Mouse (Mus musculus) frontal cortex, postnatal 10 days (tissue): ENCODE measurements around the gene Galnt9.

Experiments
- DNase-seq, 2 experiments: peaks; one replicate each; pipeline ENCODE4 v3.0.0; 2022; ENCODE audit warnings: low spot score in 2 of 2, mixed read lengths in 1 of 2

Gene Galnt9

GRCm38 (mm10) chr5:110587467-110587866 lies 43.3 kb downstream of the Galnt9 start:
- DNase-seq: no peak

DNA sequence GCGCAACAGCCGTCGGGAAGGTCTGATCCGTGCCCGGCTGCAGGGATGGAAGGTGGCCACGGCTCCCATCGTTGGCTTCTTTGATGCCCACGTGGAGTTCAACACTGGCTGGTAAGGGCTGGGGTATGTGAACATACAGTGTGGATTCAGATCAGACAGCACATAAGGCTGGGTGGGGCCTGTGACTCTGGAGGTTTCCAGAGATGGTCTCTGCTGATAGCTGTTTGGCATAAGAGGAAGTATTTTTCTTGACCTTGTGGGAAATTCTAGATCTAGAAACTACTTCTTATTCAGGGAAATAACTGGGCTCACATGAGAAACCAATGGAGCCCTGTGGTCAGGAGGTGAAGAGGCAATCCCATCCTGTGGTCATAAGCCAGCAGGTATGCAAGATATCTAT lies 45.7 kb downstream of the Galnt9 start:
- no peak for DNase-seq

DNA sequence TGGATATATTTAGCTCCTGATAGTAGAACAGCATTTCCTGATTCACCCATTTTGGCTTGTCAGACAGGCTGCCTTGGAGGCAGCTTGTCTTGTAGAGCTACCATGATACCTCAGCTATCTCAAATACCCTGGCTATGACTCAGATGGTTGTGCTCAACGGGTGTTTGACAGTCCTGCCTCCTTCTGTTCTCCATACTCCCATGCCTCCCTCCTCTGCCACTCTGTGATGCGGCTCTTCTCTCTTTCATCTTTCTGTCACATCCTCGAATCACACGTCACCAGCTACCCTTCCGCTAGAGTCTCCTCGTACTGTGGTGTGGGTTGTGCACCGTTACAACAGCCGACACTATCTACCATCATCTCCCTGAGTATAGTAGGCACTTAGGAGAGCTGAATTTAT lies 50.3 kb downstream of the Galnt9 start:
- no peak for DNase-seq

DNA sequence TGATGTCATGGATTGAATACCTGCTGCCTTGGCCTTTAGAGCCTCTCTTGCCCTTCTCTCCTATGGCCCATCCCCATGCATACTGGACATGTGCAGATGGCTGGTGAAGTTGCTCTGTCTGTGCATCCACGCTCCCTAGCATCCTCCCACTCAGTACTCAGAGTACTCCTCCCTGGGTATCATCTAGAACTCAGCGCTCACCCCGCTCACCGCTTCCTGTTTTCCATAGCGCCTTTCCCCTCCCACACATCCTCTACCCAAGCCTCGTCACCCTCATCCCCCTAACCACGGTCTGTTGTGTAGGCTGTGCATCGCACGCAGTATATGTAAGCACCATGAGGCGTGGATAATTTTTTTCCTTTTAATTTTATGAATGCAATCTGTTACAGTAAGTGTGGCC lies 51.2 kb downstream of the Galnt9 start:
- DNase-seq: no peak

- DNase-seq: no peak
These were observed 52.1 kb downstream of the Galnt9 start for GRCm38 (mm10) chr5:110596086-110596780.

DNA sequence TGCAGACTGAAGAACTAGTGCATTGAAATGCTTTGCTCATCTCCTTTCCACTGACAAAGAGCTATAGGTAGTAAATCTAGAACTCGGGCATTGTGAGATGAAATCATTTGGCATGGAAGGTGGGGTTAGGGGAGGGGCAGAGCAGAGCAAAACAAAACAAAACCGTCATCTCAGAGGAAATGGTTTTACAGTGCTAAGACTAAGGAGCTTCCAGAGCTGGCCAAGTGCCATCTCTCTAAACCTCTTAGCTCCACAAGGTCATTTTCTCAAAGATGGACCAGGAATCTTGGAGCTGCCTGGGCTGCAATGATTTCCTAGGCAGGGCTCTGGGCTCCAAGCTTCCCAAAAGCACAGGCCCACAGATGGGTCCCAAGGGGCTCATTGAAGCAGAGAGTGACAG lies 53.3 kb downstream of the Galnt9 start:
- no peak for DNase-seq

GRCm38 (mm10) chr5:110598298-110599095 lies 54.3 kb downstream of the Galnt9 start:
- DNase-seq: peak; percentile 54 to 57

DNA sequence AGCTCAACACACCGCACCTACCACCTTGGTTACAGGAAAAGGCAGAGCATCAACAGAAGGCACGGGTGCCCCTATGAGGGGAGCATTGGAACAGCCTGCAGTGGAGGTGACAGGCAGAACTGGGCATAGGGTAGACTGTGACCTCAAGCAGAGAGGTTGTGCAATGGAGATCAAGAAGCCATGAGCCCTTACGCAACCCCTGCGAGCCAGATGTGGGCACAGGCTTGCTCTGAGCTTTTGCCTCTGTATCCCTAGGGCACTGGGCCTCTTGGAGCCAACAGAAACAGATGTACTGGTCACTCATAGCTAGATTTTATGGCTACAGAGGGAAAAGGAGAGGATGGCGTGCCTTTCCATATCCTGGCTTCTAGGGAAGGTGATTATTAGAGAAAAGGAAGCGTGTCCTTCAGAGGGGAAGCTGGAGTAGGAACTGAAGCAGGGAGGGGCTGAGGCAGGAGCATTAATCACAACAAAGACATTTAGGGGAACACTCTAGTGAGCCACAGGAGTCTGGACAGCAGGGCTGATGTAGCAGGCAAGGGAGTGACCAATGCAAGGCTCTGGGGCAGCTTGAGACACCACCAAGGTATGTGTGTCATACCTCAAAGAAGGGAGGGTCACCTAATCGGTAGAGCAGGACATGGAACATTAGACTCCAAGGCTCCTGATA lies 59.0 kb downstream of the Galnt9 start:
- DNase-seq: no peak

GRCm38 (mm10) chr5:110604311-110604710 lies 60.2 kb downstream of the Galnt9 start:
- DNase-seq: no peak

DNA sequence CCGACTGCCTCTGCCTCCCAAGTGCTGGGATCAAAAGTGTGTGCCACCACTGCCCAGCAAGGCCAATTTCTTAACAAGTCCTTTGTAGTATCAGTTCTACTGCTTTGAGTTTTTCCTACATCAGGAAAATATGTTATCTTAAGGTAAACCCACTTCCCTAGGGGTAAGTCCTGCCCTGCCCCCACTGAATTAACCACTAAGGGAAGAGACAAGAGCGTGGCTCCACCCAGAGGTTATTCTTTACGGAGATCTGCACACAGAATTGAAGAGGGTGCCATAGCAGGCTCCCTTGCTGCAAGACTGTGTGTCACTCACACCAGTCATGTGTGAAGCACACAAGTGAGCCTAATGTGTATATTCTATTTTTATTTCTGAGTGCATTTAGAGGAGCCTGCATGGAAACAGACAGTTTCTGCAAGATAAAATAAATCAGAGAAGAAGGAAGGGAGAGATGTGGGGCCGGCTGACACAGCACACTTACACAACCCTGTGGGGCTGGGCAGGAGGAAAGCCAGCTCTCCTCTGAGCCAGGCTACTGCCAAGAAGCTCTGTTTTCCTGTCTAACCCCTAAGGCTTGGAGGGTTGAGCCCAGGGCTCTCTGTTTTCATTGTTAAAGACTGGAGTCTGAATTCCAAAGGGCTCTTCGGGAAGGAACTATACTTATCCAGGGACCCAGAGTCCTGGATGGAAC lies 61.5 kb downstream of the Galnt9 start:
- DNase-seq: no peak

DNA sequence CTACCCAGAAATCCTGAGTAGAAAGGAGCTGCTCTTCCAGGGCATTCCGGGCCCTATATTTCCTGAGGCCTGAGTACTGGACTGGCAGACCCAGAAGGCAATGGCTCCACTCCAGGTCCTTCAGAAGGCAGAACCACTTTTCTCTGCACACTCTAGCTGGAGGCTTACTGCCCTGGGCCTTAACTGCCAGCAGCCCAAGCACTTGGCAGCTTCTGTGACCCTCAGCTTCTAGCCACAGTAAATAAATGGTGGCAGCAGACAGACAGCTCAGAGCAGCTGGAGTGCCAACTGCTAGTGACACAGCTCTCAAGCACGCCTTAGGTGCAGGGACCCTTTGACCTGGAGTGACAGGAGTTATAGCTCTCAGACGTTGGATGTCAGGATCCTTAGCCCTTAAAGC lies 63.6 kb downstream of the Galnt9 start:
- DNase-seq: no peak

GRCm38 (mm10) chr5:110608336-110608735 lies 64.2 kb downstream of the Galnt9 start:
- DNase-seq: no peak

DNA sequence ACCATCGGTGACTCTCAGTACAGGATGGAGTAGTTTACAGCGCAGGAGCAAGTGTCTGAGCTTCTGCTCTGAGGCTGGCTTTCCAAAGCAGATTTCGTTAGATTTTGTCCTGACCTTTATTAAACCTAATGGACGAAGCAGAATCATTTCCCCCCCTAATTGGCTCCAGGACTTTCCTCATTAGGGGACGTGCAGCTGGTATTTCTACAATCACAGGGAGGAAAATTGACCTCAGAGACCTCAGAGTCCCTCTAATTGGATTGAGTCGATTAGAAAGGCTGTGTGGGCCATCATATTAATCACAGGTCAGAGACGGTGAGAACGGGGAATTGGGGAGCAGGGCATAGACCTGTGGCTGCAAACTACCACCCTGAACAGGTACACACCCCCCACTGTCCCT lies 64.8 kb downstream of the Galnt9 start:
- DNase-seq: no peak

- no peak for DNase-seq
These were observed 65.3 kb downstream of the Galnt9 start for GRCm38 (mm10) chr5:110609425-110609824.

- no peak for DNase-seq
These were observed 65.7 kb downstream of the Galnt9 start for GRCm38 (mm10) chr5:110609868-110610267.

DNA sequence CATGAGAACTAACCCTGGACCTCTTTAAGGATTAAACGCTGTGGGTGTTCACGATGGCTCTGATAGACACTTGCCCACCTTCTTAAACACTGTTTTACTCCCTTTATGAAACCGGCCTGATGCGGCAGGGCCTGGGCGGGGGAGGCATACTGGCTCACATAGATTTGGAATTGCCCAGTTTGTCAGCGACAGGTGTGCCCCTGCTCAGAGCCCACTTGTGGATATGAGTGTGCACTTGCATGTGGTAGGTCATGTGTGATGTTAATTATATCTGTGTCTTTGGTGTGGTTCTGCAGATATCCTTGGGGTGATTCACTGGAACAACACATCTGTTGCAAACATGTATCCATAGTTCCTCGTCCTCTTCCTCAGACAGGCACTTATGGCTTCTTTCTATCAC lies 66.3 kb downstream of the Galnt9 start:
- no peak for DNase-seq

DNA sequence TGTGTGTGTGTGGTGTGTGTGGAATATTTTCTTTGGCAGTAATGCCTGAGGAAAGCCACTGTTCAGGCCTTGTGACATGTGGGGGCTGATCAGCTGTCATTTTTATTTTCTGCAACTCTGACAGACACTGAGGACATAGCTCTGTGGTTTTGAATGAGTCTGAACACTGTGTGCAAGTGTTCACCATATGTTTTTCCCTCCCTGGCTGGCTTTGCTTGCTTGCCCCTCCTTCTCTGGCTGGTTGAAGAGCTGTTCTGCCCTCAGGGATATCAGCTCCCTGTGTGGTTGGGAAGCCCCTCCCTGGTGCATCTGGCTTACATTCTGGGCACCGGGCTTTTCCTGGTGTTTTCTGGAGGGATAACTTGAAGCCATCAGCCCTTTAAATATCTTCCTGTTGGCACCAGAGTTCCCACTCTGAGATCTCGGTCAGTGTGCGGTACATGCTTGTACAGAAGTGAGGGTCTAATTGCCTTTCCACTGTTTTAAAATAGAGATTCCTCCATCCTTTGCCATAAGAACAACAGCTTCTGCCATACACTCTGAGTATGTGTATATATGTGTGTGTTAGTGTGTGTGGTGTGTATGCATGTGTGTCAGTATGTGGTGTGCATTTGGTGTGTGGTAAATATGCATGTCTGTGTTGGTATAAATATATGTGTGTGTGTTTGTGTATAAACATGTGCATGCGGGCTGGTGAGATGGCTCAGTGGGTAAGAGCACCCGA lies 67.4 kb downstream of the Galnt9 start:
- peak in 1 of 2 experiments; percentile 37 for DNase-seq

DNA sequence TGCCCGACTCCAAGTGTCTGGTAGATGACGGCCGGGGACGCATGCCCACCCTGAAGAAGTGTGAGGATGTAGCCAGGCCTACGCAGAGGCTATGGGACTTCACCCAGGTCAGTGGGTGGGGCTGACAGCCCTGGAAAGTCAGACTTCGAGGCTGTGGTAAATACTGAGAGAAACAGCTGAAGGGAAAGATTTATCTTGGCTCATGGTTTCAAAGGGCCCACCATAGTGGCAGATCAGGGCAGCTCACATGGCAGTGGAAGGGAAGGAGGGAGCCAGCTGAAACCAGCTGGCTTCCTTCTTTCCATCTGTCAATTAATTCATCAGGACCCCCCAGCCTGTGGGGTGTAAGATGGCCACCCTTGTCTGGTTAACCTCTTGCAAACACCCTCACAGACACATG lies 75.1 kb downstream of the Galnt9 start:
- DNase-seq: no peak

GRCm38 (mm10) chr5:110624319-110624718 lies 80.2 kb downstream of the Galnt9 start:
- DNase-seq: no peak

DNA sequence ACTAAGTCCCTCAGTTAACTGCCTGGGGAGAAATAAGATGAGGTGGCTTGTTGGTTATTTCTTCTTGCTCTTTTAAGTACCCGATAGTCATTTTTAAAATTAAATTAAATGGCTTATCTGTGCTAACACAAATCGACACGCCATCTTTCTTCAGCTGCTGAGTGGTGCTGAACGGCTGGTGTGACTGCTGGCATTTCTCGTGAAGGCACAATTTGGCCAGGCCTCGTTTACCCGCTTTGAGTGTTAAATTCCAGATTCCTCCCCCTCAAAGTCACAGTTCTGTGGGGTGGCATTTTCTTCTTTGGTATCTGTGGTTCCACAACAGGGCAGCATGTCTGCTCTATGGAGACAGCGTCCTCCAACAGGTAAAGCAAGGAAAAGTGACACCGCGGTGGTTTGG lies 83.2 kb downstream of the Galnt9 start:
- no peak for DNase-seq

- DNase-seq: no peak
These were observed 84.0 kb downstream of the Galnt9 start for GRCm38 (mm10) chr5:110628156-110628555.
